Mouse (Mus musculus) kidney, postnatal 0 days (tissue): ENCODE results near the gene Tmem132c. TPM values are rescaled to one million over a fixed set of nuclear protein-coding genes. Genes with fewer than 3 reads are reported as not detected.

ENCODE experiments used
- ATAC-seq: fragments of 200-750 bp; cut with Nextera tagmentation; replicated peaks from 2 replicates; pipeline ENCODE4 v1.8.0; 2017; ENCODE audit warnings: low read depth, moderate number of reproducible peaks, moderate TSS enrichment, moderate library complexity; ENCODE audit not compliant: low FRiP score
- DNase-seq: peaks from one replicate; pipeline ENCODE4 v3.0.0-alpha.2; 2016; ENCODE audit warnings: low spot score
- H3K27ac ChIP-seq: fragments of 300-500 bp; sonication (generic); 2 replicates; pipeline ENCODE4 v1.5.1; 2014; ENCODE audit warnings: mild to moderate bottlenecking
- H3K27me3 ChIP-seq: fragments of 300-500 bp; sonication (generic); 2 replicates; pipeline ENCODE4 v1.6.1; 2014; ENCODE audit warnings: low read length, mixed read lengths; ENCODE audit not compliant: insufficient read depth
- H3K36me3 ChIP-seq: fragments of 300-500 bp; sonication (generic); 2 replicates; pipeline ENCODE4 v1.6.1; 2014; ENCODE audit warnings: low read length, mixed read lengths; ENCODE audit not compliant: insufficient read depth
- H3K4me1 ChIP-seq: fragments of 300-500 bp; sonication (generic); replicated peaks from 2 replicates; pipeline ENCODE4 v1.6.1; 2014; ENCODE audit warnings: antibody characterized with exemption, low read length, mixed read lengths; ENCODE audit not compliant: insufficient read depth
- H3K4me2 ChIP-seq: fragments of 300-500 bp; sonication (generic); 2 replicates; pipeline ENCODE4 v1.6.1; 2014; ENCODE audit warnings: mild to moderate bottlenecking, low read length, moderate library complexity, mixed read lengths
- H3K4me3 ChIP-seq: fragments of 300-500 bp; sonication (generic); replicated peaks from 2 replicates; pipeline ENCODE4 v1.5.1; 2014; ENCODE audit warnings: low read depth, low read length
- H3K9ac ChIP-seq: fragments of 300-500 bp; sonication (generic); 2 replicates; pipeline ENCODE4 v1.6.1; 2014; ENCODE audit warnings: low read depth, low read length
- H3K9me3 ChIP-seq: fragments of 300-500 bp; sonication (generic); replicated peaks from 2 replicates; pipeline ENCODE4 v1.6.1; 2016; ENCODE audit warnings: low read length, inconsistent platforms, mixed read lengths
- CTCF ChIP-seq: IDR thresholded peaks from 2 replicates; pipeline ENCODE4 v1.5.1; 2016; ENCODE audit warnings: antibody characterized with exemption, low read depth, mild to moderate bottlenecking, moderate library complexity
- WGBS: fragments of 180-500 bp; shearing (Covaris S2); extraction: QIAGEN DNeasy Blood & Tissue Kit; methylation state at CpG from one replicate; pipeline ENCODE4 v1.1.7; 2014; 5-methylcytosine and 5-hydroxymethylcytosine counted together
- polyA plus RNA-seq: library from polyadenylated mRNA; unstranded; fragments of >200 nt; fragmentation: Nextera tagmentation; extraction: Ambion mirVana; gene quantifications from 2 replicates; pipeline ENCODE4 v1.2.1, GENCODE M21; 2015

Gene Tmem132c
- polyA plus RNA-seq, result 0.74 and 0.75 TPM in 2 replicates

DNA sequence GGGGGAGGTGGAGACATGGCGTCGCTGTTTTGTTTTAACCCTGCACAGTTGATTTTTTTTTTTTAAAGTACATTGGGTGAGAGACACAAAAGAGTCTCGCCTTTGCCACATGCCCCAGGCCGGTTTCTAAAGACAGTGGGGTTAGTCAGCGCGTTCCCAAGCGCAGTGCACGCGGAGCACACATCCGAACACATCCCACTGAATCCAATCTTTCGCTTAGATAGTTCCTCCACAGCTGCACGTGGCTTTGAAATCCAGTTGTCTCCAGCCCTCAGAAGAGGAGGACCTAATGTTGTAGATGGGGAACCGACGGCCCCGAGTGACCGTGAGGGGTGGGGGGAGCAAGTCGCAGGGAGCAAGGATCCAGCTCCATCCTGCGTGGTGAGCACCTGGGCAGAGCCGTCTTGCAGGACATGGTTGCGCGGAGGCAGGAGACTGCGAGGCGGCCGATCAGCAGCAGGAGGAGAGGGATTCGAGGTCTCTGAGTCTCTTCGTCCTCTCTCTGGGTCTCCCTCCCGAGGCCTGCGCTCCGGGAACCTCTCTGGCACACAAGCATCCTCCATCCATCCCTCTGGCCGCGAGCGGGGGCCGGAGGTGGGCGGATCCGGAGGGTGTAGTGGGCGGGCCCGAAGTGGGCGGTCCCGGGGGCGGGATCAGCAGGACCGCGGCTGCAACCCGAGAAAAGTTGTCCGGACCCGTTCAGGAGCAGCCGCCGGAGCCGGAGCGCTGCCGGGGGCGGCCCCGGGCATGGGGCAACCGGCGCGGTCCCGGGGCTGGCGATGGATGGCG, at the start of gene Tmem132c:
TSS of gene Tmem132c (plus strand) at position 673 of the 789 bp plus-strand sequence.
- TF ChIP-seq CTCF, result no peak
- Histone ChIP-seq H3K4me2 (peak within 1 kb of the TSS; percentile 85), H3K36me3 (no peaks in the 10 kb centered on the region), H3K9me3 (no peaks in the 10 kb centered on the region; the same call in 1 of the 2 replicates), H3K27ac (no peak within 1 kb of the TSS), H3K27me3 (peaks cover 40% of the 10 kb centered on the region), H3K9ac (0 out of 2 replicates have a peak within 1 kb of the TSS, but pooled peaks have one; percentile 35), H3K4me3 (peak within 1 kb of the TSS; percentile 42), H3K4me1 (no peaks in the 10 kb centered on the region)
- peak; percentile 75 for DNase-seq
- WGBS, result under 1% methylated on average over 58 of the region's 58 CpGs
- peak; percentile 89 for ATAC-seq

GRCm38 (mm10) chr5:127191881-127192280, 49.7 kb upstream of the Tmem132c start:
- no peak overlapping the region for H3K4me2 ChIP-seq
- WGBS, result 25% methylated on average over 5 of the region's 5 CpGs
- H3K27ac ChIP-seq, result no peak overlapping the region
- H3K27me3 ChIP-seq, result no peaks in the 10 kb centered on the region
- DNase-seq (peak; percentile 74), ATAC-seq (no peak)
- no peak overlapping the region for H3K9ac ChIP-seq
- no peaks in the 10 kb centered on the region for H3K4me1 ChIP-seq
- no peak for TF ChIP-seq CTCF
- no peak overlapping the region for H3K4me3 ChIP-seq
- no peaks in the 10 kb centered on the region for H3K36me3 ChIP-seq
- H3K9me3 ChIP-seq, result no peaks in the 10 kb centered on the region

GRCm38 (mm10) chr5:127198850-127199249, 42.8 kb upstream of the Tmem132c start:
- peak; percentile 48 for TF ChIP-seq CTCF
- H3K27ac ChIP-seq, result no peak overlapping the region
- no peak overlapping the region for H3K4me3 ChIP-seq
- no peak for DNase-seq
- ATAC-seq, result no peak
- no peaks in the 10 kb centered on the region for H3K36me3 ChIP-seq
- no peak overlapping the region for H3K4me2 ChIP-seq
- H3K9me3 ChIP-seq, result no peaks in the 10 kb centered on the region
- no peaks in the 10 kb centered on the region for H3K27me3 ChIP-seq
- H3K4me1 ChIP-seq, result no peaks in the 10 kb centered on the region
- H3K9ac ChIP-seq, result no peak overlapping the region
- 61% methylated on average over 4 of the region's 4 CpGs for WGBS

- Histone ChIP-seq H3K4me3 (no peak overlapping the region), H3K27me3 (no peaks in the 10 kb centered on the region), H3K4me2 (no peak overlapping the region), H3K27ac (no peak overlapping the region), H3K9ac (no peak overlapping the region), H3K4me1 (no peaks in the 10 kb centered on the region), H3K36me3 (no peaks in the 10 kb centered on the region), H3K9me3 (no peaks in the 10 kb centered on the region)
- ATAC-seq (no peak), DNase-seq (no peak)
- no peak for TF ChIP-seq CTCF
- WGBS, result 86% methylated on average over 8 of the region's 8 CpGs
Measured at GRCm38 (mm10) chr5:127204881-127205280, 36.7 kb upstream of the Tmem132c start.

- DNase-seq (no peak), ATAC-seq (no peak)
- 78% methylated on average over 3 of the region's 3 CpGs for WGBS
- Histone ChIP-seq H3K4me3 (no peak overlapping the region), H3K4me1 (no peaks in the 10 kb centered on the region), H3K9me3 (no peaks in the 10 kb centered on the region), H3K27me3 (no peaks in the 10 kb centered on the region), H3K27ac (no peak overlapping the region), H3K36me3 (no peaks in the 10 kb centered on the region), H3K4me2 (no peak overlapping the region), H3K9ac (no peak overlapping the region)
- TF ChIP-seq CTCF, result no peak
Measured at GRCm38 (mm10) chr5:127216389-127216788, 25.2 kb upstream of the Tmem132c start.

- H3K9me3 ChIP-seq, result no peaks in the 10 kb centered on the region
- TF ChIP-seq CTCF, result peak; percentile 38; the same call in 1 of the 2 replicates
- ATAC-seq (no peak), DNase-seq (no peak)
- WGBS, result 67% methylated on average over 6 of the region's 6 CpGs
- H3K36me3 ChIP-seq, result no peaks in the 10 kb centered on the region
- H3K9ac ChIP-seq, result no peak overlapping the region
- H3K27ac ChIP-seq, result no peak overlapping the region
- H3K27me3 ChIP-seq, result no peaks in the 10 kb centered on the region
- H3K4me1 ChIP-seq, result no peaks in the 10 kb centered on the region
- no peak overlapping the region for H3K4me3 ChIP-seq
- no peak overlapping the region for H3K4me2 ChIP-seq
Measured at GRCm38 (mm10) chr5:127217725-127218124, 23.9 kb upstream of the Tmem132c start.
